Mouse (Mus musculus) left cerebral cortex, postnatal 25 days (tissue): Measurements from ENCODE around the gene Fam49a. TPM values are rescaled to one million over a fixed set of nuclear protein-coding genes. Genes with fewer than 3 reads are reported as not detected.
"Not testable (repeated sequence)": the region's sequence is repeated elsewhere in the genome, so short reads cannot be mapped to it uniquely, and the experiment has no call there.

Source experiments
- DNase-seq, 2 experiments: peaks; one replicate each; pipeline ENCODE4 v3.0.0; 2022; ENCODE audit warnings: low spot score in 2 of 2, mixed read lengths in 1 of 2
- intact Hi-C: fragments of 180-260 bp; cut with DNase I; formaldehyde crosslinking; loops from one replicate; pipeline ENCODE4 v1.15.1; 2025
- total RNA-seq, 2 experiments: library from RNA; stranded (reverse); gene quantifications; 2 replicates each; pipeline ENCODE4 v1.2.3; 2021

The Fam49a gene
- total RNA-seq, 2 experiments from 2014 or later = 206 to 223 TPM

DNA sequence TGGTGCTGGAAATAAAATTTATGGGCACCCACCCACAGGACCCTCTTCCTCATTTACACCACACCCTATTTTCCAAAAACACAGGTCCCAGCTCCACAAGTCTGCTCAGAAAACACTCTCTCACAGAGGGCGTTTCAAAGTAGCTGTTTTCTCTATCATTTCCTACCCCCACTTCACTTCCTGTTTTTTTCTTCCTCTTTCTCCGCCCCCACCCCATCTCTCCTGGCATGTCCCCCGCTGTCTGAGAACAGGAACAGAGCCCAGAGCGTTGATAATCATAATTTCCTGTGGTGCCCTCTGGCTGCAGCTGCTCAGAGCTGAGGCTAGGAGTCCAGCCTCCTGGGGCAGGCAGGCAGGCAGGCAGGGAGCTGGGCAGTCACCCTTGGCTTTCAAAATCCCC lies 39.9 kb downstream of the Fam49a start:
- intact Hi-C loops = loop anchor here (2.0 to 5.0 kb wide), 2 partner anchors 15 to 40 kb away; partner anchors contain the start of gene Fam49a
- DNase-seq = peak in 1 of 2 experiments; percentile 40

DNA sequence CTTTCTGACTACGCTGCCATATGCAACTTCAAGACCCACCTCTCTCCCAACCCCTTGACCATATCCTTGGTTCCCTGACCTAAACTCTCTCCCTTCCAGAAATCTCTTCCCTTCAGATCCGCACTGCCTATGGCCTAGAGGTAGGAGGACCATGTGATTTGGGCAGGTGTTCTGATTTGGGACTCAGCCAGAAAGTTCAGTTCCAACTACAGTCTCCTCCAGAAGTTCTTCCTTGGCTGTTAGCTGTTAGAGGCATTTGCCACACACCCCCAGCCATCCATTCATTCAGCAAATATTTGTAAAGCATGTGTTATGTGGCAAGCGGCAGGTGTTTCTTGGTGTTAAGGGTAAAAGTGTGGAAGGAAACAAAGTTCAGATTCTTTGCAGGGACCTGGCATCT lies 44.3 kb downstream of the Fam49a start:
- DNase-seq = no peak
- intact Hi-C loops = no loop called here

DNA sequence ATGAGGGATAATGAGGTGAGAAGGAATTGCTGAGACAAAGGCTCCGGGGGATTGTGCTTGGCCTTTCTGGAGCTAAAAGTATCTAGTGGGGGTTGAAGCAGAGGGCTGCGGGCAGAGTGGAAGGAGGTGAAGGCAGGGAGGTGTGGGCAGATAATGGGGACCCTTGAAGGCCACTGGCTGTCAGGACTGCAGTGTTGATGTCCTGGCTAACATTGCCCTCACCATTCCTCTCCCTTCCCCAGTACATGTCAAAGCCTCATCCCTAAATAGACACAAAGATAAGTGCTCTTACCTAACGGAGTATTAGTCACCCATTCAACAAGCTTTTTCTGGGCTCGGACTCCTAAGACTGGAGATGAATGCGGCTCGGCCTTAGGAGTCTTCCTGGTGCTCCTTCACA lies 44.9 kb downstream of the Fam49a start:
- intact Hi-C loops = no loop called here
- DNase-seq = no peak

DNA sequence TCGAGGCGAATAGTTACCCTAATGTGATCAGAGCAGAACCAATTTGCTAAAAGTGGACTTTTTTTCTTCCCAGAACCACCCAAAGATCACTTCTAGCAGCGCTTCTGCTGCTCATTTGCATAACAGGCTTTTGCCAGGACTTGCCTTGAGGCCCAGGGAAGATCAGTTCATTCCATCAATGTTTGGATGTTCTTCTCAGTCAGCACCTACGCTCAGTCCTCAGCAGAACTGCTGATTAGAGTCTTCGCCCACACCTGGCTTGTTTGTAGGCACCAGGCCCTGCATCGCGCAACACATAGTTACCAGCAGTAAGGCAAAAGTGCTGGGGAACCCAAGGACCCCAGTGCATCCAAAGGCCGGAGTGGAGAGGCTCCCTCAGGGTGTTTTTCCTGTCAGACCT lies 45.3 kb downstream of the Fam49a start:
- intact Hi-C loops = no loop called here
- DNase-seq = peak in 1 of 2 experiments; percentile 57

DNA sequence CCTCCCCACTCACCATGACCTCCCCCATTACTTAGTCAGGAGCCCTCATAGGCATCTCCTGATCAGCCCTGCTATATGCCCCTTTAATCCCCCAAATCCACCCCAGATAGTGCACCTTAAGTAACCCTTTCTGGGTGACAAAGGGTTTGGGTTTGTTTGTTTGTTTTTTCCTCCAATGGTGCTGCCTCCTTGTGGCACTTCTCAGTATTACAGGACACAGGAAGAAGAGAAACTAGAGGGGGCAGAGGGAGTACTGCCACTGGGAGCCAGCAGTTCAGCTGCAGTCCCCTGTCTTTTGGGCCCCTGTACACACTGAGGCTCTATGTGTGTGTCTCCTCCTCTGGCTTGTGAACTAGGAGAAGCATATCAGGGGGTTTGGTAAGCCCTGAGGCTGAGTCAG lies 51.5 kb downstream of the Fam49a start:
- no peak for DNase-seq
- intact Hi-C loops = no loop called here

DNA sequence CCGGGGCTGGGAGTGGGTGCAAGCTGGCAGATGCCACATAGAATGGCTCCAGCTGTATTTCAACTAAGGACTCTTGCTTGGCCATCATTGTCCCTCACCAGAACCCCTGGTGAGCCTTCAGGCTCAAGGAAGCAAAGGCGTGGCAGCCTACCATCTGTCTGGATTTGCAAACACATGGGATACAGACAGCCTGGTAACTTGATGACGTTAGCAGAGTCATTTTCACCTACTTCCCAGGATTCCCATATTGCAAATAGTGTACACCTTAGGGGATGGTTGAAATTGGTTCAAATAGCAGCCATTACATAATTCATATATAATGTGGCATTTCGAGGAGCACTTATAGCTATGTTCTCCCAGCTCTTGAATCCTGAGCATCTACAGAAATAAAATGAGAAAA lies 52.0 kb downstream of the Fam49a start:
- intact Hi-C loops = loop anchor here (2.0 kb wide), 1 partner anchor 51 kb away; the partner anchor contains the start of gene Fam49a
- DNase-seq = peak in 1 of 2 experiments; percentile 69

DNA sequence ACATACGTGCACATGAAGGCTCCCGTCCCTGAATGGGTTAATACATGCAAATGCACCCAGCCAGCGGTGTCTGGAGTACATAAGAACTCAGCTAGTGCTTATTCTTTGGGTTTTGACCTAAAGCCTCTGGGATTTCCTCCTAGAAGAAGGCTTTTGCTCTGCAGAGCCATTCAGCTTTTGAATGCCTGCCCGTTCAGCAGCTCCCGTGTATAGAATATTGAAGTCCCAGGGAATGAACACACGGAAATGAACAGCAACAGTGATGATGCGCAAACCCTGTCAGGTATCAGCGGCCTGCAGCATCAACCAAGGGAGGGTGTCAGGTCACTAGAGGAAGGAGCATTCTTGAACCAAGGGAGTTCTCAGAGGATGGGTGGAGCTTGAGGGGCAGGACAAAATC lies 52.4 kb downstream of the Fam49a start:
- no peak for DNase-seq
- intact Hi-C loops = loop anchor here (2.0 kb wide), 1 partner anchor 52 kb away; the partner anchor contains the start of gene Fam49a

DNA sequence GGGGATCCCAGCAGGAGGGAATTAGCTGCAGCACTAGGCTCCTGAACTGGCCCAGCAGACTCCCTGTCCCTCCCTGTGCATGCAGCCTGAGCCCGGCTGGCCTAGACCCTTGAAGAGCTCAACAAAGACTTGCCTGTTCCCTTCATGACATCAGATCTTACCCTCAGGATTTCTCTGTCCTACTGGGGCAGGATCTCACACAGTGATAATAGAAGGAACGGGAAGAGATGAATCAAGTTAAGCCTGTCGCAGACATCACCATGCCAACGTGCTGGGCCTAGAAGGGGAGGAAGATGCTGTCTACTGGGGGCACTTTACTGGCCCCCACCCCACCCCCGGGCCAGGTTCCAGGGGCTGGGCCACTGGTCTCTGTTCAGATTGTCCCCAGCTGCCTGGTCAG lies 53.1 kb downstream of the Fam49a start:
- intact Hi-C loops = loop anchor here (2.0 kb wide), 1 partner anchor 52 kb away; the partner anchor contains the start of gene Fam49a

DNA sequence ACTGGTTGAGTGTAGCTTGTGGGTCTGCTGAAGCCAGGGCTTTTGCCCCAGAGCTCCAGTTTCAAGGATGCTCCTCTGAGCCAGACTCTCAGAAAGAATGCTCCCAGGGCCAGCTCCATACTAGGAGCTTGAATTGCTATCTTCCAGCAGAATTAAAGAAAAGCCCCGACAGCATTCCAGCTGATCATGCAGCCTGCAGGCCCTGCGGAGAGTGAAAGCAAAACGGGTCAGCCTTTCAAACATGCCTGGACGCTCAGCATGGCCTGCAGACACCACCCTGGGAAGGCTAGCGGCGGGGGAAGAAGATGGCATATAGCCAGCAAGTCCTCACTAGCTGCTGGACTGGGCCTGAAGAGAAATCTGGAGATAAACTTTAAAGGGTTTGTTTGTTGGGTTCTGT lies 55.0 kb downstream of the Fam49a start:
- DNase-seq = peak in 1 of 2 experiments; percentile 48
- intact Hi-C loops = loop anchor here (2.0 kb wide), 1 partner anchor 14 kb away; no protein-coding TSS in a partner anchor

More for the DNA sequence above, 53.1 kb downstream of the Fam49a start:
- DNase-seq = no peak

DNA sequence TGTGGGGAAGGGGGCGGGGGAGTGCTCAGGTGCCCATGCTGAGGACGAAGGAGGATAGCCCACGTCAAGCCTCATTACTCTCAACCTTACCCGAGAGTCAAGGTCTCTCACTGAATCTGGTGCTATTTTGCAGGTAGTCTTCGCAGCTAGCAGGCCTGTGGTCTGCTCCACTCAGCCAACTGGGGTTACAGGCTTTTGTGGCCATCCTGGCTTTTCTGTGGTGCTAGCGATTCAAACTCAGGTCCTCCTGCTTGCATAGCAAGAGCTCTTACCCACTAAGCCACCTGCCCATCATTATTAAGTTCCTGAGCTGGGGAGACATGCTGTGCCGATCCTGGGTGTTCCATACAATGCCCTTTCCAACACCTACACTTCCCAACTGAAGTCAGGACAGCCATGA lies 55.7 kb downstream of the Fam49a start:
- DNase-seq = no peak
- intact Hi-C loops = loop anchor here (1.0 to 2.0 kb wide), 2 partner anchors 15 to 141 kb away; no protein-coding TSS in a partner anchor

DNA sequence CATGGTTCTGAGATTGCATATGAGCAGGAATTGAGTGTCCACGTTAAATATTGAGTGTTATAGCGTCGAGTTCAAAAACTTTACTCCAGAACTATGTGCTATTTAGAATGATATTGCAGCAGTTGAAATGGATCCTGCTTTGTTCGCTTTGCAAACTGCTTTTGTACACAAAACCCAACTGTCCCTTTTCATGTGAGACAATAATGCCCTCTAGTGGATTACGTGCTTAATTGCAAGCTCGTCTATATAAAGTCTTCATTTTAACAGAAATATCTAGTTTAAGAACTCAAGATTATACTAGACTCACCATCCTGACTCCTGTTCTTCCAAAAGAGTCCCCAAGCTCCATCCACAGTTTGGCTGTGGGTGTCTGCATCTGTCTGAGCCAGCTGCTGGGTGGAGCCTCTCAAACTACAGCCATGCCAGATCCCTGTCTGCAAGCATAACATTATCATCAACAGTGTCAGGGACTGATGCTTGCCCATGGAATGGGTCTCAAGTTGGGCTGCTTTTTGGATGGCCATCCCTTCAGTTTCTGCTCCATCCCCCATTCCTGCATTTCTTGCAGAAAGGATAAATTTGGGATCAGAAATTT lies 56.3 kb downstream of the Fam49a start:
- intact Hi-C loops = loop anchor here (1.0 kb wide), 1 partner anchor 142 kb away; no protein-coding TSS in a partner anchor
- DNase-seq = peak in 1 of 2 experiments; percentile 68

DNA sequence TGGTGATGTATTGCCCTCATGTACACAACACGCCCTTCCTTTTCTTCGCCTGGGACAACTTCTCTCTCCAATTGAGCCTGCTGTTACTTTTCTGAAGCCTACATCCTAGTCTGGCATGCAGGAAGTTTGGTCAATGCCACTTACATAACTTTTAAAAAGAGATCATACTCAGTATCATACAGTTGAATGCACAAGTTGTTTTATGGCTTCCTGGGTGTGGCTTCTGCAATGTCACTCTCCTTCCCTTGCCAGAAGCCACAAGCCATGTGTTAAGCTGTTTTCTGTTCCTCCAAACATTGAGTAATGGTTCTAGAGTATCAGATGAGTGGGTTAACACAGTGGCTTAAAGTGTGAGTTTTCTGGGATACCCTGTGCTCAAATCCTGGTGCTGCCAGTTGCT lies 58.8 kb downstream of the Fam49a start:
- DNase-seq = no peak
- intact Hi-C loops = loop anchor here (5.0 to 10.0 kb wide), 3 partner anchors 362 to 897 kb away; partner anchors contain the start of gene Mycn

DNA sequence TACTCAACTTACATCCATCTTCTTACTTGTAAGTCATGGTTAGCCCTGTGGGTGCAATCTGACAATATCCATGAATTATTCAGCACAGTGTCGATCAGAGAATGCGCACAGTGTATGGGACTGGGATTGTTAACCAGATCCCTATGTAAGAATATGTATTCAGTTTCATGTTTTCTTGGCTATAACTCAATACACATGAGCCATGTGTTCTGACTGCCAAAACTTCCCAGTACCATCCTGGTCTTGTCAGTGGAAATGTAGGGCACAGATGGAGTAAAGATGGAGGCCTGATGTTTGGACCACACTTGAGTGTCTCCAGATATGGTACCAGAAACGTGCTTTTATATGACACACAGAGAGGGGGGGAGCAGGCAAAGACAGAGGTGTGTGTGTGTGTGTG lies 59.2 kb downstream of the Fam49a start:
- DNase-seq = no peak
- intact Hi-C loops = loop anchor here (5.0 to 10.0 kb wide), 3 partner anchors 361 to 896 kb away; partner anchors contain the start of gene Mycn

DNA sequence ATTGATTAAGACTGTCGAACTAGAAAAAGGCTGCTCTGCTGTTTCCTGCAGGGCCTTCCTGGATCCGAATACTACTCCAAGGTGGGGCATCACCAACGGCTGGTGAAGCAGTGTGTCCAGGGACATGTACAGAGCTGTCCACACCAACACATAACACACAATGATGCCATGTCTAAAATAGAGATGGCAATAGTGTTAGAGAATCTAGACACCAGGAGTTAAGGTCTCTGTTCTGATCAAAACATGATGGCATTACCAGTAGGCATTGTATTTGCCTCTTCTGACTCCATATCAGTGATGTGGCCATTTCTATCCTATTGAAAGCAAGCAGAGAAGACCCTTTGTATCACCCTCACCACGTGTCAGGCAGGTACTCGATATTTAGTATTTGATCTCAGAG lies 61.1 kb downstream of the Fam49a start:
- intact Hi-C loops = loop anchor here (1.0 to 10.0 kb wide), 4 partner anchors 73 to 894 kb away; partner anchors contain the start of gene Mycn

DNA sequence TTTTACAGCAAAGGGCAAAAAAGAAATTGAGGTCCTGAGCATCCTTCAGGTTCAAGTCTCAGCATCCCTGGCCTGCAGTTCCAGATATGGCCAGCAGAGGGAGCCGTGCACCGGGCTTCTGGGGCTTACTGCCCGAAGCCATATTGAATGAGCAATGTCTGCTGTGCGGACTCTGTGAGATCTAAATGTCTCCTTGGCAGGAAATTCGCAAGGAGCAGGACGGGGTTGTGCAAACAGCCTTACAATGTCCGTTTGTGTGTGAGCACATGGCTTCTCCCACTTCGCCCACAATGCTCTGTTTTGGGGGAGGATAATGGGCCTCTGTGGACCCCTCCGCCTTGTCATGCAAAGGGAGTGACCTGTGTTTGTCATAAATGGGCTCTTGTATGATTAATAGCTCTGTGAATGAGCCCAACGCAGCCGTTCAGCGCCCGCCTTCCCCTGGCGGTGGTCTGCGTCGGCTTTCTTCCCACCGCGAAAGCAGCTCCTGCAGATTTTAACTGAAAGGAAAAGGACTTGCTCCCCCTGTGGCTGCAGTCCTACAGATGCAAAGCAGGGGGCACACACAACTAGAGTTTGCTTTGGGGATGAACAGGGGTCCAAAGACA lies 61.8 kb downstream of the Fam49a start:
- peak; percentile 89 to 93 for DNase-seq
- intact Hi-C loops = loop anchor here (1.0 to 10.0 kb wide), 4 partner anchors 73 to 894 kb away; partner anchors contain the start of gene Mycn

More for the DNA sequence above, 61.1 kb downstream of the Fam49a start:
- DNase-seq = no peak

DNA sequence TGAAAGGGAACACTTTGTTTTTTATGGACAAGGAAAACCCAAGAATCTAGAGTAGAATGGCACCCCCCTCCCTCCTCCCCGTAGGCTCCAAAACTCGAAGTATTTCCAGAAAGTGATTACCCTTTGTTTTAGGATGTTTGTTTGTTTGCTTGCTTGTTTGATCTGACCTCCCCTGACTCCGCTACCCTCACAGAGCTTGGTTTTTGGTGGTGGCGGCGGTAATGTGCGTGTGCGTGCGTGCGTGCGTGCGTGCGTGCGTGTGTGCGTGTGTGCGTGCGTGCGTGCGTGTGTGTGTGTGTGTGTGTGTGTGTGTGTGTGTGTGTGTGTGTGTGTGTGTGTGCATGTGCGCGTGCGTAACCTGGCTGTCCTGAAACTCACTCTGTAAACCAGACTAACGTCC lies 62.3 kb downstream of the Fam49a start:
- not testable (repeated sequence) for DNase-seq
- intact Hi-C loops = loop anchor here (5.0 to 10.0 kb wide), 3 partner anchors 358 to 893 kb away; partner anchors contain the start of gene Mycn

DNA sequence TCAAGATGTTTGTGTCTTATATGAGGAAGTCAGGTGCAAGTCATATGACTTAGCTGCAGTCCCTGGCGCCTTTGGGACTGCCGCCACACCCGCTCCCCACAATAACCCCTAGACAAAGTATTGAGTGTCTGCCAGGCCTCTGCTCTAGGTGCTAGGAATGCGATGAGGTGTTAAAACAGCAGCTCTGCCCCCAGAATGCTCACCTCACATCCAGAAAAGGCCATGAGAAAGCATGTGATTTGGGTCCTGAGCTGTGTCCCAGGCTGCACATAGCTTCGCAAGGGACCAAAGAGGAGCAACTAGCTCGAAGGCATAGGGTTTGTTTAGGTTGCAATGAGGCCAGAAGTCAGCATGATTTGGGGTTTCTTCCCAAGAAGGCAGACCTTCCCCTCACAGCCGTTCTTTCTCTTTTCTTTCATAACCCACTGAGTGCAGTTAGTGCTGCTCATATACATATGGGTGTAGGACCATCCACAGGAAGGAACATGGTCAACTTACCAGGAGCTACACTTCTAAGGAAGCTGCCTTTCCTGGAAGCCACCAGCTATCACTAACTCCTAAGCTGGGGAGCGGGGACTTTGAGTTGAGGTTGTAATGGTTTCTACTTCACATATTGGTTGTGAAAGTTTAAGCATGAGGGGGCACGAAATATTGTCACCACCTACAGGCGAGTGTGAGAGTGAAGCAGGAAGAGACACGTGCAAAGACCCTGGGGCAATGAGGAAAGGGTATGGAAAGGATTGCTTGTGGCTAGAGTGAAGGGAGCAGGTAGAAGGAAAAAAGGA lies 71.8 kb downstream of the Fam49a start:
- intact Hi-C loops = no loop called here
- DNase-seq = no peak

DNA sequence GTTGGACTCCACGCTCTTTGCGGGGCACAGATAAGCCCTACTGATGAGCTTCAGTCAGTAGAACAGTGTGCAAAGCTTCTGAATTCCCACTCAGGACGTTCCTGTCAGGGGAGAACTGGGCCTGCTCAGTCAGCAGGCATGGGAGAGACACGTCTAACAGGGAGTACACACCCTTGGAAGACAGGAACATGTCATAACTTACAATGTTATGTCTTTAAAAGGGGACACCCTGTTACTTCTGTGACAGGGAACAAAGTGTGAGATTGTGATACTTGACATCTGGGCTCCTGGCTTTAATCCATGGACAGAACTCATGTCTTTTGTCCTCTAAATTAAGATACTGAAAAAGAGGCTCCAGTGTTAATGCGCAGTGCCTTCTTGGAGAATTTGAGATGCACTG lies 72.5 kb downstream of the Fam49a start:
- intact Hi-C loops = no loop called here
- DNase-seq = no peak

DNA sequence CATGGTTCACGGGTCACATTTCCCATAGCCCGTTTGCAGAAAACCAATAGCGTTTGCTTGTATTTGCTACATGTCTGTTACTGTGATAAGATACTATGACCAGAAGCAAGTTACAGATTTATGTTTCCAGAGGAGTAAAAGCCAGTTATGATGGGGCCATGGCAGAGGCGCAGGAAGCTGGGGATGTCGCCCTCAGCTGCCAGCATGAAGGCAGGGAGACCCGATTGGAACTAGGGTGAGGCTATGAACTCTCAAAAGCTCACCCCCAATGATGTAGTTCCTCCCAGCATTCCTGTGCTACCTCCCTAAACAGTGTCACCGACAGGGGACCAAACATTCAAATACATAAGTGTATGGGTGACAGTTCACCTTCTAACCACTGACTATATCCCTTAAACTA lies 73.6 kb downstream of the Fam49a start:
- intact Hi-C loops = no loop called here
- DNase-seq = no peak

DNA sequence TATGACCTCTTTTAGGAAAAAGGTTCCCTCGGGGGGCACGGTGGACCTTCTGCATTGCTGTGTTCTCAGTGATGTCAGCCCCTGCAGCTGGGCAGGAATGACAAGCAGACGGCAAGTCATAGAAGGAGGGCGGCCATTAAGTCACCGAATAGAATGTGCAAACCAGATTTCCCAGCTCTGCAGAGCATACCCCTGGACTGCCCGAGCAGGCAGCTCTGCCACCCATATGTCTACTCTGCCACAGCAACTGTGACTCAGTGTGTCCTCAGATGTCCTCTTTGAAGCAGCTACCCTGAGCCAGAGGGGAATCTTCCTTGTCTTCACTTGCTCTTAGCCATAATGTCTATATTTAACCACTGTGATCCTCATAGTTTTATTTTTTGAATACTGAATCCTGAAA lies 75.4 kb downstream of the Fam49a start:
- DNase-seq = peak in 1 of 2 experiments; percentile 92
- intact Hi-C loops = no loop called here
